Mouse (Mus musculus) layer of hippocampus, adult 11-12 months (tissue): ENCODE measurements around the gene Aff4.
A peak's percentile ranks its signal among the peaks of the same experiment; 100 is the strongest.
"Not testable (repeated sequence)": the region's sequence is repeated elsewhere in the genome, so short reads cannot be mapped to it uniquely, and the experiment has no call there.

Source experiments
- DNase-seq: peaks from one replicate; pipeline ENCODE4 v3.0.0; 2022; ENCODE audit warnings: low spot score

Aff4 gene

GRCm38 (mm10) chr11:53337684-53338083 lies 12.9 kb upstream of the Aff4 start:
- no peak for DNase-seq

GRCm38 (mm10) chr11:53341019-53341418 lies 9.6 kb upstream of the Aff4 start:
- not testable (repeated sequence) for DNase-seq

GRCm38 (mm10) chr11:53342711-53343110 lies 7.9 kb upstream of the Aff4 start:
- DNase-seq, result no peak

GRCm38 (mm10) chr11:53345328-53345727 lies 5.3 kb upstream of the Aff4 start:
- DNase-seq, result peak; percentile 48

GRCm38 (mm10) chr11:53345738-53346137 lies 4.9 kb upstream of the Aff4 start:
- no peak for DNase-seq

GRCm38 (mm10) chr11:53351224-53351942 lies 750 bp downstream of the Aff4 start:
- DNase-seq, result peak; percentile 59

- no peak for DNase-seq
Measured at GRCm38 (mm10) chr11:53351943-53352590, 1.4 kb downstream of the Aff4 start.

GRCm38 (mm10) chr11:53358504-53359155 lies 8.0 kb downstream of the Aff4 start:
- no peak for DNase-seq

GRCm38 (mm10) chr11:53367032-53367431 lies 16.4 kb downstream of the Aff4 start:
- no peak for DNase-seq

- DNase-seq, result no peak
Measured at GRCm38 (mm10) chr11:53378918-53379317, 28.3 kb downstream of the Aff4 start.

GRCm38 (mm10) chr11:53383758-53384428 lies 33.3 kb downstream of the Aff4 start:
- no peak for DNase-seq

- no peak for DNase-seq
Measured at GRCm38 (mm10) chr11:53393856-53394255, 43.2 kb downstream of the Aff4 start.

GRCm38 (mm10) chr11:53403638-53404037 lies 53.0 kb downstream of the Aff4 start:
- no peak for DNase-seq

GRCm38 (mm10) chr11:53411738-53412137 lies 61.1 kb downstream of the Aff4 start:
- no peak for DNase-seq

GRCm38 (mm10) chr11:53413871-53414270 lies 63.2 kb downstream of the Aff4 start:
- DNase-seq, result no peak

GRCm38 (mm10) chr11:53418048-53418447 lies 67.4 kb downstream of the Aff4 start:
- no peak for DNase-seq

- DNase-seq, result no peak
Measured at GRCm38 (mm10) chr11:53423036-53423435, 72.4 kb downstream of the Aff4 start, which contains the start of gene Leap2. TSS of gene Leap2 (minus strand) at chr11:53423170.

GRCm38 (mm10) chr11:53424826-53425225 lies 74.2 kb downstream of the Aff4 start:
- DNase-seq, result no peak

GRCm38 (mm10) chr11:53425251-53425650 lies 74.6 kb downstream of the Aff4 start:
- DNase-seq, result no peak

GRCm38 (mm10) chr11:53425711-53426255 lies 75.2 kb downstream of the Aff4 start:
- DNase-seq, result no peak

- DNase-seq, result not testable (repeated sequence)
Measured at GRCm38 (mm10) chr11:53426914-53427313, 76.3 kb downstream of the Aff4 start.
